Mouse (Mus musculus): ENCODE measurements at regions not wholly inside any gene's neighbourhood (a gene's known extent, or its start where the extent isn't known, plus 50 kb on each side); places are given as distances from the start of the nearest gene placed in this dataset.

DNA sequence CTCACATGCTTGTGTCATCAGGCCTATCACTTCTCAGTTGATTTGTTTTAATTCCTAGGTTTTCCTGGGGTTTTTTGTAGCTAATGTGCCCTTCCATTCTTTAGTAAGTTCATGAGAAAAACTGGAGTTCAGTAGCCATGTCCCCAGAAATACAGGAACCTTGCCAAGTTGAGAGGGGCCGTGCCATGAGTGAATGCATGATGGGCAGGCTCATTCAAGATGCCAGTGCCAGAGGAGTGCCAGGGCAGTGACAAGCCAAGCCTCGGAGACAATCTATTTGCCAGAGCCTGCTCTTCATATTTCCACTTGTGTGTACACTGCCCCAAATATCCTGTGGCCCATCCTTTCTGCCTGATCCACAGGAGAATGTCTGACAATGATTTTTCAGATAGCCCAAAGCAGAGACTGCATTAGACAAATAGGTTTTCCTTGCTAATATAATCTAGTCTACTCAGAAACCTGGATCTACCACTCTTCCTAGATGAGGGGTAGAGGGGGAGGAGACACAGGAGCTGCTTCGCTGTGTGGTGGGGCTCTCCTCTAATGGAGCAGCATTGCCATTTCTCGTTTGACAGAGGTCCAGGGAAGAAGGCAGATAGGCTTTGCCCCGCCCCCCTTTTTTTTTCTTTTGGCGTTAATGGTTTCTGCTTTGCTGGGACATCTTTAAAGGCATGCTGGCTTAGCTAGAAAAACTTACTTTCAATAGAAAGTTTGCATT lies 569.5 kb upstream of the Arid1b start:
- peak in 1 of 2 experiments; percentile 5 for DNase-seq (ENCODE audit: low spot score in 2 of 2)

DNA sequence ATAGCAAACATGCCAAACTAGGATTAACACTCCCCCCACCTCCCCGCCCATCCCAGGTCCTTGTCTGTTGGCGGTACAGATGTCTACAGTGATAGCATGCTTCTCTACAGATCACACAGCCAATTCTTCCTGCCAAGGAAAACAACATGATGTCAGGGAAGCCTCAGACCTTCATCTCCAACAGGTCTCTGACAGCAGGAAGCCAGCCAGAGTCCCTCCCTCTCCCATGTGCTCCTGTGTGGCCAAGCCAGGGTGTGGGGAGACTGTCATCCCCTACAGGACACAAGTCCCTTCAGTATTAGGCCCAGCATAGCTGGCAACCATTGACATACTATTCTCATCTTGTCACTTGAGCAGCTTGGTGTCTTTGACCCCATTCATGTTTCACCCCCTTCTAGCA lies 568.8 kb upstream of the Arid1b start:
- DNase-seq (ENCODE audit: low spot score in 2 of 2), result no peak

DNA sequence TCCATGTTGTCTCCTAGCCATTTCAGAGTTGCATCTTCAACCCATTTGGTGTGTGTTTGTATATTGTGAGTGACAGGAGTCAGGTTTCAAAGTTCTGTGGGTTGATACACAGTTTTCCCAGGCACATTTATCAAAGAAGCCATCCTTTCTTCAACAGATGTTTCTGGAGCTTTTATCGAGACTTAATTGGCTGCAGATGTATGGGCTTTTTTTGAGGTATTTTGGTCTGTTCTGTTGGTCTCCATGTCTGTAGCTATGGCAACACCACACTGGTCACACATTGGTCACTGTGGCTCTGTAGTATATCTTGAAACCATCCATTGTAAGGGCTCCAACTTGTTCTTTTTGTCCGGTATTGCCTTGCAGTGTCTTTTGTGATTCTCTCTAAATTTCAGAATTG lies 565.1 kb upstream of the Arid1b start:
- DNase-seq (ENCODE audit: low spot score in 2 of 2), result no peak

DNA sequence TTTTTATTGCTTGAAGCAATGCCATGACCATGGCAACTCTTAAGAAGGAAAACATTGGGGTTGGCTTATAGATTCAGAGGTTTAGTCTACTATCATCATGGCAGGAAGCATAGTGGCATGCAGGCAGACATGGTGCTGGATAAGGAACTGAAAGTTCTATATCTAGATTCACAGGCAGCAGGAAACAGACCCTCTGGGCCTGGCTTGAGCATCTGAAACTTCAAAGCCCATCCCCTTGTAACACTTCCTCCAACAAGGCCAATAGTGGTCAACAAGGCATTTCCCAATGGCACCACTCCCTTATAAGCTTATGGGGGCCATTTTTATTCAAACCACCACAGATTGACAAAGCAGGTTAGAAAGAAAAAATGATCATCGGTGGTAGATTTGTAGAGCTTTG lies 548.5 kb upstream of the Arid1b start:
- no peak for DNase-seq (ENCODE audit: low spot score in 2 of 2)

DNA sequence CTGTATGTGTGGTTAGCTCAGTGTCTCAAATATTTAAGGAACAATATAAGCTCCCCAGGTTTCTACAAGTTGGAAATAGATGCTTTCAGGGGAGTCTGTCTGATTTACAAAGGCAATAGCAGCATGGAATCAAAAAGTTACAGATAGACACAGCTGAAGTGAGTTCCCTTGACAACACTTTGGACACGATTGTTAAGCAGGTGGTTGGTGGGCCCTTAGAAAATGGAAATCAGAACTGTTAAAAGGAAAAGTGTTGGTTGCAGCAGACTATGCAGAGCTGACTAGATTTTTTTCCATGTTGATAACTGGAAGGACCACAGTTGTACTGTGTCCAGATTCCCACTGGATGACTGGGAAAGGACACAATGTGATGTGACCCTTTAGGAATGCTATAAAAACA lies 536.6 kb upstream of the Arid1b start:
- DNase-seq (ENCODE audit: low spot score in 2 of 2), result no peak

DNA sequence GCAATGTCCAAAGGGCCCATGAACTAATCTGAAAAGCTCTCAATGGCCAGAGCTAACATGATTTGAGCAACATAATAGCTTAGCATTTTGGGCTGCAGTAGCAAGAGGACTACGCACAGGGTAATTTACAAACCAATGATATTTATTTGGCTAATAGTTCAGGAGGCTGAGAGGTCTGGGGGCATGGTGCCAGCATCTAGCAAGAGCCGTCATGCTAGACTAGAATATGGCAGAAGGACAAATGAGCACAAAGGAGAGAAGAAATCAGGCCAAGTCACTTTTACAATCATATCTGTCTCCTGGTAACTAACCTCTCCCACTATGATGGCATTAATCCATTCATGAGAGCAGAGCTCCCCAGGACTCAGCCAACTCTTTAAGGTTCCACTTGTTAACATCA lies 532.6 kb upstream of the Arid1b start:
- DNase-seq (ENCODE audit: low spot score in 2 of 2), result no peak

DNA sequence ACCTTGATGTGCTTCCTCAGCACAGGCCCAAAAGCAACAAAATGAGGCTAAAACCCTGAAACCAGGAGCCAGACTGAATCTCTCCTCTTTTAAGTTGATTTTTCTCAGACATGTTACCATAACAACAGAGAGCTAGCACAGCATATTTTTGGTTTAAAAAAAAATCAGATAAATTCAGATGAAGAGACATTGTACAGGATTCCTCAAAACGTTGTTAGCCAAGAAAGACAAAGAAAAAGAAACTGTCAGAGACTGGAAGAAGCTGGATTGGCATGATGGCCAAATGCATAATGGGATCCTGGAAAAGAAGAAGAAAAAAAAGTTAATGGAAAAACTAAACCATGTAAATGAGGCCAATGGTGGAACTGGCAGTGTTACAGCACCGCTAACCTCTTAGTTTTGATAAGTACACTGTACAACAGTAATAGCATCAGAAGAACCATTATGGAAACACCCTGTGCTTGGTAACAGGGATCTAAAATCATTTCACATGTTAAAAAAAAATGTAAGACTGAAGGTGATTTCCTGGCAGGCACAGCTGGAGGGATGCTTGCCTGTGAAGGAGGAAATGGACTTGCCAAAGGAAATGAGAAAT lies 529.7 kb upstream of the Arid1b start:
- no peak for DNase-seq (ENCODE audit: low spot score in 2 of 2)

DNA sequence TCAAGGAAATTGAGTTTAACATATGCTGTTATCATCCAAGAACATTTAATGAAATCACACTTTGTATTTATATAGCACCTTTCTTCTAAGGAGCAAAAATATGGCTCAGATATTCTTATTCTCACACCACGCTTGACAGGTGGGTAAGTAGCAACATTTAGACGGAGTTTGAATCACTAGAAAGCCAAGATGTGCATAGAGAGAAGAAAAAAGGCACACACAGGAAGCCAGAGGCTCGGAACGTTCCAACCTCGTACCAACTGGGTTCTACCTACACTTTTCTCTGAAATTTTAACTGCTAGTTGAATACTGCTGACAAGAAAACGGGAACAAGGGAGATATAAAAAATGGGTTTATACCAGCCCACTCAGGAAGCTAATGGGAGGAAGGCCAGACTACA lies 528.4 kb upstream of the Arid1b start:
- no peak for DNase-seq (ENCODE audit: low spot score in 2 of 2)

DNA sequence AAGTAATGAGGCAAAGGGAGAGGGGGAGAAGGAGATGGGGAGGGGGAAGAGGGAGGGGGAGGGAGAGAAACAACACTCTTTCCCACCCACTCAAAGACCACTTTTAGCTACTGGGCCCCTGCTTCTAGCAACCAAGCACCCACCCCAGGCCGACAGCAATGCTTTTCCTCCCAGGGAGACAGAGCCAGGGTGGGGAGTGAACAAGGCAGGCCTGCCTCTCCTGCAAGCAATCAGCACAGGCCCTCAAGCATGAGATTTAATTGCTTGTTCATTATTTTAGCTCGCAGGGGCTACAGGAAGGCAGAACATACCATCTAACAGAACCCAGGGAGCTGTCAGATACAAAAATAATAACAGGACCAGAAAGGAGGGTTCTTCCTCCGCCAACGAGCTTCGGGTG lies 521.7 kb upstream of the Arid1b start:
- no peak for DNase-seq (ENCODE audit: low spot score in 2 of 2)

DNA sequence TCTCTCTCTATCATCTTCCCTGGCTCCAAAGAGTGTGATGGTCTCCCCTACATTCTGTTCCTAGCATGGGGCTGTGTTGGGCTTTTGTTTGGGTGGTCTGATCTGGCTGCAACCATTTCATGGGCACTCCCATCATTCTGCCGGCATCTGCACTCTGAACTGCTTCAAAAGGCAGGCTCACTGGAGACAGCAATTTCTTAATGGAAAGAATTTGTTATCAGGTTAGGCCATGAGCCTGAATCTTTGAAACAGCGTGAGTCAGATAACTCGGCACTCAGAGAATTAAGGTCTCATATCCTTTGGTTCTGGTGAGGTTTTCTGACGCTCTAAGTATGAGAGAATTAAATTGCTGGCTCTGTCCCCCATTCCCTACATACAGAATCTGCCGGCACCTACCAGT lies 519.8 kb upstream of the Arid1b start:
- no peak for DNase-seq (ENCODE audit: low spot score in 2 of 2)

DNA sequence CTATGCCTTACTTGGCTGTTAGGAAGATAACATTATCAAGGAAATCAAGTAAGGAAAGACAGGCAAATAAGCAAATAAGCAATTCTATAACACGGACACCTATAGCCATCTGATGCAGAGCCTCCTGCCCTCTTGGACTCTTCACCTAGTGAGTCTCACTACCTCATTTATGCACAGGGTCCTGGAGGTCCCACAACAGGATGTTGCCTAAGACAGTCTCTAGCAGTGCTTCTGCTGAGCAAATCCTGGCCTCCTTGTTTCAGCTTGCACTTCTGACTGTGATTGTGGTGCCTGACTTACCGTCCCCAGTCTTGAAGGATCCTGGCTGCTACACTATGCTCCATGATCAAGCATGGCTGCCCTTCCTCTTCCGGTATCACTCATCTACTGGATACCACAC lies 518.5 kb upstream of the Arid1b start:
- no peak for DNase-seq (ENCODE audit: low spot score in 2 of 2)

DNA sequence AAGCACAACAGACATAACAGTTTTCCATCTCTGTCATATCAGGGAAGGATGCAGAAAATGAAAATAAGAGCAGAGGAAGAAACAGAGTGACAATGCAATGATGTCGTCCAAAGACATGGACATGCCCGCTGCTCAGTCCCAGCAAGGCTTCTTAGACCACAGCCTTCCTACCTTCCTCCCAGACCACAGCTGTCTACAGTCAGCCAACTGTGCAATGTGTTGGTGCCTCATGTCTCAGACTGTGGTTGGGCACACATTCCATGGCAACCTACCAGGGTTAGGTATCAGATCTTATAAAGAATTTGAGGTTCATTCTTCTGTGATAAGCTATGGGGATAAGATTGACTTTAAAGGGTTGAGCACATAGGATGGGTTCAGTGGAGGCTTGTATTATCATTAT lies 499.7 kb upstream of the Arid1b start:
- no peak for DNase-seq (ENCODE audit: low spot score in 2 of 2)

DNA sequence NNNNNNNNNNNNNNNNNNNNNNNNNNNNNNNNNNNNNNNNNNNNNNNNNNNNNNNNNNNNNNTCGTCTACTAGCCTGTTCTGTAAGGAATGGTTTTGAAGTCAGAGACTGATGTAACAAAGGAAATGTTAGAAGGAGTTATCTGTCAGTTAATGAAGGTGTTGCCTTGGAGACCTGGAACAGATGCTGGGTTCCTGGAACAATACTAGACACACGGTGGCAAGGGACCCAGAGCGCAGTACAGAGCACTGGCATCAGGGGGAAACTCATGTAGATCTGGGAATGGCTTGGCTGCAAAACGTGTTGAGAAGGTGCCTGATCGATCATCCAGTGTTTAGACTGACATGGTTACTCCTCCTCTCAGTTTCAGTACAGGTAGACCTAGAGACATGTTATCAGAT lies 493.6 kb upstream of the Arid1b start:
- DNase-seq (ENCODE audit: low spot score in 2 of 2), result no peak

DNA sequence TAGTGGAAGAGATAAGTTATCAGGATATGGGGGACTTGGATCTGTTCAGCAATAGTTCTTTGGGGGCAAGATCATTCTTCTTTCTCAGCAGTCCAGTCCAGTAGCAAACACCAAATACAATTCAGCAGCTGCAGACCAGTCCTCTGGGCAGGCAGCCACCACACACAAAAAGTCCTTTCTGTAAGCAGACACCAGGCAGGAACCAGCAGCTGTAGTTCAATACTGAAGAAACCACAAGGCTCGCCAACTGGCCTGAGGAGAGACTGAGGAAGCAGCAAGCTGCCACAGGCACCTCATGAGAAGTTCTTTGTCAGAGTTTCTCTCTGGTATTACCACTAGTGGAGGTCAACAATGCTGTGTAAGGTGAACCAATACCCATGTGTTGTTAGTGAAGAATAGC lies 493.1 kb upstream of the Arid1b start:
- DNase-seq (ENCODE audit: low spot score in 2 of 2), result peak in 1 of 2 experiments; percentile 18

DNA sequence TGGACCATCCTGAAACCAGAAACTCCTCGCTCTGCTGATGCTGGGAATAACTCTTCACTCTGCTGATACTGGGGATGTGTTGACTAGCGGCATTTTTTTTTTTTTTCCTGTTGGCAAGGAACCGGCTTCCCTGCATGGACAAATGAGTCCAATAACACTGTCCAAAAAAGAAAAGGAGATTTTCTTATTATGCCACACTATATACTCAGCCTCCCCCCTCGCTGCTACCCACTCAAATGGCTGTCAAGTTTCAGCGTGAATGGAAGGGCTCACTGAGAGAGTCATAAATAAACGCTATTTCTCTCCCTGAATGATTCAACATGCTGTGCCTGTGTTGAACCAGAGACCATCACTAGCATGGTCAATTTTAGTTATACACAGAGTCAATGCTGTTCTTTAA lies 489.2 kb upstream of the Arid1b start:
- no peak for DNase-seq (ENCODE audit: low spot score in 2 of 2)

DNA sequence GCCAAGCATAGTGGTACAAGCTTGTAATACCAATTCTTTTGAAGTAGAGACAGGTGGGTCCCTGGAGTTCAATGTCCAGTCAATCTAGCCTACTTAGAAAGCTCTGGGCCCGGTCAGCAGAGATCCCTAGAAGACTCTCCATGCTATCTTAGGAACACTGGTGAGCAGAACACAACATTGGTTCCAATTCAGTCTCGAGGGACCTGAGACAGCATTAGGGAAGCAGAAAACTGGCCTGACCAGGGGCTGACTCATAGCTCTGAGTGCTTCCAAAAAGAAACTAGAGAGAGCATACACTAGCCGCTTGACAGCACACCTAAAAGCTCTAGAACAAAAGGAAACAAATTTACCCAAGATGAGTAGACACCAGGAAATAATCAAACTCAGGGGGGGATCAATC lies 484.6 kb upstream of the Arid1b start:
- DNase-seq (ENCODE audit: low spot score in 2 of 2), result no peak

DNA sequence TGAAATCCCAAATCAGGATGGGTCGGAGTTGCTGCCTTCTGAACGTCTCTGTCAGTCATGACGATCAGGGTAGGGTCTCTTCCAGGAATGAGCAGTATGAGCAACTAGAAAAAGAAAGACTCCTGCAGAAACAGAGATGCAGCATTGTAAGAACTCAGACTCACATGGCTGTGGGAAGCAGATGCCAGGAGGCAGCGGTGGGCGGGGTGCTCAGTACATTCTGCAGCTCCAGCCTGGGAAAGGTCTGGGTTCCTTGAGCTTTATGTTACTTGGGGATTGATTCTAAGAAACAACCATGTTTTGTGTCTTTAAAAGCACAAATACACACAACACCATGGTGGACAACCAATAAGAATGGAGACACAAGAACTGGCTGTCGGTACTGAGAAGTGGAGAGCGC lies 478.0 kb upstream of the Arid1b start:
- DNase-seq (ENCODE audit: low spot score in 2 of 2), result peak in 1 of 2 experiments; percentile 40

DNA sequence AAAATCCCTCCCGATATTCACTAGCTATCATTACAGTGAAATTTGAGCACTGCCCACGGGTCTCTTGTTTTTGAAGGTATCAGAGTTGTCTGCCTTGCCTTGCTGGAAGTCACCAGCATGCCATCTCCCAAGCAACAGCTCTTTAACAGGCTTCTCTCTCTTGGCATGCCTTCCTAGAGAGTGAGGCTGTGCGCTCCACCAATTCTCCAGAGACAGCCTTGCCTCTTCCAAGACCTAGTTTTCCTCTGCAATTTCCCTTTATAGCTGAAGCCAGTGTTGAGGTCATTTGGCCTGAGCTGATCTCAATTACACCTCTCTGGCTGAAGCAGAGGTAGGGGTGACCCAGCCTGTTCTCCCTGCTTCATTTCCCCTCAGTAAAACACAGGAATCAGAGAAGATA lies 477.3 kb upstream of the Arid1b start:
- no peak for DNase-seq (ENCODE audit: low spot score in 2 of 2)

DNA sequence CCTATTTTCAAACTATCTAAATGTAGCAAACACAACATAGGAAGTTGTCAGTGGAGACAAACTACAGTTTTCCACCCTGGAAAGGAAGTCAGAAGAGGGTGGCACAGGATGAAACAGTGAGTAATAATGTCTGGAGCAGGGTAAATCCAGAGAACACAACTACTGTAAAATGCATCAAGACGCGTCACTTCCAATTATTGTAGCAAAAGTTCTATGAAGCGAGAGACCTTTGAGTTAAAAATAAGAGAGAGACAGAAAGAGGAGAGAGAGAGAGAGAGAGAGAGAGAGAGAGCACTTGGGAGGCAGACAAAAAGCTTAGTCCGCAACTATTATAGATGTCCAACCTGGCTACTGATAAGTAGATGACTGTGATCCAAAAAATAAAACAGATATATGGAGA lies 473.1 kb upstream of the Arid1b start:
- no peak for DNase-seq (ENCODE audit: low spot score in 2 of 2)

DNA sequence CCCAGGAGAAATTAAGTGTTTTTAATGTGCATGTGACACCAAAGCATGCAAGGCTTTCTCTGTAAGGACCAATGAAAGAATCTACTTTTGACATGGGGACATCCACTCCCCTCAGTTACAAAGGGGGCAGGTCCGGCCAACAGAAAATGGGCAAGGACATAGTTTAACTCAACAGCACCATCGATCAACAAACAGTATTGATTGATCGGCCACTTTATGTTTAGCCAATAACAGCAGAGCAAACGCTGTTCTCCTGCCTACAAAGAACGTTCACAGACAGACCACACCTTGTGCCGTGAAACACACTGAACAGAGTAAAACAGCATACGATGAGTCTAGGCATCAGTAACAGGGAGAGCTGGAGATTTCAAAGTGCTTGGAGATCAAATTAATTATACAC lies 467.7 kb upstream of the Arid1b start:
- no peak for DNase-seq (ENCODE audit: low spot score in 2 of 2)

DNA sequence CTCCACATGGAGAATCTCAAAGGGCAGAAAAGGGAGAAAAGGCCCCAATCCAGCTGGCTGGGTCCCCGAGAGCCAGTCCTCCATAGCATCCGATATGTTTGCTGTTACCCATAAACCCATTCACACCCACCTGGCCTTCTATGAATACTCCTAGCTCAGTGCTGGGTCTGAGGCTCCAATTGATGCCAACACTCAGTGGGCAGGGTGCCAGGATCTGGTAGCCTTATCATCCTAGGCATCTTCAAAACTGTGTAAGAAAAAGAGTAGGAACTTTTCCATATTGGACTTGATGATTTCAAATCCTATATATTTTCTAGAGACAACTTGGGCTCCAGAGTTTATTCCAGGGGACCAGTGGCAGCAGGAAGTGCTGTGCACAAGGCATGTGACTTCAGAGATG lies 462.0 kb upstream of the Arid1b start:
- no peak for DNase-seq (ENCODE audit: low spot score in 2 of 2)

DNA sequence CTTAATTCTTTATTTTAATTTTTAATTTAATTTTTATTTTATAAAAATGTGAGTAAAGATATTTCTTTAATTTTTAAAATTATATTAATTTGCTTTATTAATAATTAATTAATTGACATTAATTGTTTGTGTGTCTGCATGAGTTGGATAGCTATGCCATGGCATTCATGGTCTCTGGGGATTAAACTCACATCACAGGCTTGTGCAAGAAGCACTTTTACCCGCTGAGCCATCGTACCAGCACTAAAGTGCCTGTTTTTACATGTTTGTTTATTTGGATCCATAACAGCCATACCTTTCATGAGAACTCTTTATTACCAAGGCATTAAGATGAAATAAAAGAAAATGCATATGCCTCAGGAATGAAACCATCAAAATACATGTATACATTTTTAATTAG lies 453.7 kb upstream of the Arid1b start:
- no peak for DNase-seq (ENCODE audit: low spot score in 2 of 2)

DNA sequence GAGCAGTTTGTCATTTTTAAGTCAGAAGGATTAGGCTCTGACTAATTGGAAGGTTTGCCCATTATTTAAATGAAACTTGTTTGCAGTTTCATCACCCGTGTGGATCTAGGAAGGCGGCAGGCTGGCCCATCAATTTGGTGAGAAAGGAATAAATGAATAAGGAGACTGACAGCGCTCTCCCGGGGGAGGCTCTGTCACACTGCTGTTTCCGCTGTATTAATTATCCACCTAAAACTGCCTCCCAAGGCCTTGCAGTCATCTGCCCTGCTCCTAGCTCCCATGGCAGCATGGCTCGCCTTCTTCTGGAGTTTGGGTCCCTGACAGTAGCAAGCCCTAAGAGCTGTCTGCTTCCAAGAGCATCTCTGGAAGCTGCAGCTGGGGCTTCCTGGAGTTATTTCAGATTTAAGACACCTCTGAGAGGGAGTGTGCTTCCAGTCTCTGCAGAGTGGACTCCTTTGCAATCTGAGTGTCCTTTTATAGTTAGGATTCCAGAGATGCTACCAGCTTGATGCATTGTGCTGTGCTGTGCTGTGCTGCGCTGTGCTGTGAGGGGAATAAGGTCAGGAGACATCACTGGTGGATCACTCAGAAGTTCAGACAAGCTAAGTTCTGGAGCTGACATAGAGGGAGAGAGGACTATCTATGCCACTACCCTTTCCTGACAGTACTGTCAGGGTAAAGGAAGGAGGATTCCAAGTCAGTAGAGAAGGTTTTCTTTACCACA lies 452.9 kb upstream of the Arid1b start:
- DNase-seq (ENCODE audit: low spot score in 2 of 2), result no peak
